Mouse (Mus musculus): ENCODE measurements around the gene Carm1.
A peak's percentile ranks its signal among the peaks of the same experiment; 100 is the strongest.

Gene Carm1

GRCm38 (mm10) chr9:21616232-21616781 is 69.6 kb downstream of the Carm1 start:
- DNase-seq: peak; percentile 92

GRCm38 (mm10) chr9:21617066-21617465 is 70.4 kb downstream of the Carm1 start:
- peak; percentile 47 for DNase-seq

GRCm38 (mm10) chr9:21620229-21620628 is 73.5 kb downstream of the Carm1 start:
- no peak for DNase-seq

- DNase-seq: no peak
Observed at GRCm38 (mm10) chr9:21622676-21623075, 76.0 kb downstream of the Carm1 start.

GRCm38 (mm10) chr9:21625342-21626339 is 78.9 kb downstream of the Carm1 start:
- DNase-seq: peak; percentile 71

- DNase-seq: peak; percentile 38
Observed at GRCm38 (mm10) chr9:21626571-21626970, 79.9 kb downstream of the Carm1 start.

- peak; percentile 51 for DNase-seq
Observed at GRCm38 (mm10) chr9:21627145-21627795, 80.6 kb downstream of the Carm1 start.

GRCm38 (mm10) chr9:21630673-21631072 is 84.0 kb downstream of the Carm1 start:
- peak; percentile 65 for DNase-seq

GRCm38 (mm10) chr9:21633106-21633505 is 86.4 kb downstream of the Carm1 start:
- DNase-seq: no peak

- no peak for DNase-seq
Observed at GRCm38 (mm10) chr9:21635639-21636038, 88.9 kb downstream of the Carm1 start.

- DNase-seq: no peak
Observed at GRCm38 (mm10) chr9:21639031-21639430, 92.3 kb downstream of the Carm1 start.
